Mouse (Mus musculus): ENCODE measurements at regions not wholly inside any gene's neighbourhood (a gene's known extent, or its start where the extent isn't known, plus 50 kb on each side); places are given as distances from the start of the nearest gene placed in this dataset.
A peak's percentile ranks its signal among the peaks of the same experiment; 100 is the strongest.

DNA sequence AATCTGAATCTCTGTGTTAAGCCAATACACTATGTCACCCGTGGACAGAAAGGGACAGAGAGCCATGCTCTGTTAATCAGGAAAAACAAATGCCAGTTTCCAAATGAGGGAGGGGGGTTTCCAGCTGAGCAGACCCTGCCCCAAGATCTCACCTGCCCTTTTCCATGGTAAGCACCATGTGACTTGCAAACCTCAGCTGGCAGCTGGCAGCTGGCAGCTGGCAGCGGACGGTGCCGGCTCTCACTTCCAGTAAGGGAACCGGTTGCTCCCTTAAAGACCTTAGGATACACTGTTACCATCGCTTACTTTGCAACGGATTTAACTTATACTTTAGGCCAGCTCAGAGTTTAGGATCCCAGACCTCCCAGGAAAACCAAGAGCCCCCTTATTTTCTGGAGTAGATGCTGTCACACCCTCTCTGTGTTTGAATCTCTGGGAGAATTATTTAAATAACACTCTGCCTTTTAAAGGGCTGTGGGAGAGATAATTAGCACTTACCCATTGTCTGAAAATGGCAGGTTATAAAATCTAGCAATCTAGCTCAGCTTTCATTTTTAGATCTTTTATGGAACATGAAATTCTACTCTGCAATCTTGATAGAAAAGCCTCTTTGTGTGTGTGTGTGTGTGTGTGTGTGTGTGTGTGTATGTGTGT is 131.7 kb downstream of the Drd1 start:
- no peak for ATAC-seq (replicated peaks; ENCODE audit: low FRiP score)
- Histone ChIP-seq H3K27ac (no peak overlapping the region), H3K9me3 (replicated peaks) (no peaks in the 10 kb centered on the region), H3K4me1 (peaks cover 14% of the 10 kb centered on the region), H3K4me2 (no peak overlapping the region), H3K4me3 (replicated peaks) (no peak overlapping the region), H3K27me3 (no peaks in the 10 kb centered on the region), H3K9ac (no peak overlapping the region), H3K36me3 (no peaks in the 10 kb centered on the region)
- 59% methylated on average over 7 of the region's 7 CpGs for WGBS

DNA sequence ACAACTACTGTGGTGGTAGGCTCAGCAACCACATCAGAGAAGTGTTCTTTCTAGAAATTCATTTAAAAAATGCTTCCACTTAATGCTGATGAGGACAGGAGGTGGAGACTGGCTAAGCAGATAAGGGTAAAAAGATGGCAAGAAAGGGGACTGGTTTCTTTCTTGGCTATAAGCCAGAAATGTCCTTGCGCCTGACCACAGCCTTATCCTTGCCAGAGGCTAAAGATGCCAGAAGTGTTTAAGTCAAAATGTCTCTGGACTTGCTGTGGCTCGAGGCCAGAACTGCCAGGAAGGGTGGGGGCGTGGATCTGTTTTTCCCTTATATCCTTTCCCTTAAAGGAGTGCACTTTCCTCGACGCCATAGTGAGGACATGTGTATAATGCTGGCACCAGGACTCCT is 133.7 kb downstream of the Drd1 start:
- Histone ChIP-seq H3K9me3 (replicated peaks) (no peaks in the 10 kb centered on the region), H3K36me3 (no peaks in the 10 kb centered on the region), H3K4me2 (no peak overlapping the region), H3K4me1 (peaks cover 11% of the 10 kb centered on the region), H3K9ac (no peak overlapping the region), H3K27ac (no peak overlapping the region), H3K27me3 (no peaks in the 10 kb centered on the region), H3K4me3 (replicated peaks) (no peak overlapping the region)
- ATAC-seq (replicated peaks; ENCODE audit: low FRiP score) = no peak
- 67% methylated on average over 5 of the region's 5 CpGs for WGBS

DNA sequence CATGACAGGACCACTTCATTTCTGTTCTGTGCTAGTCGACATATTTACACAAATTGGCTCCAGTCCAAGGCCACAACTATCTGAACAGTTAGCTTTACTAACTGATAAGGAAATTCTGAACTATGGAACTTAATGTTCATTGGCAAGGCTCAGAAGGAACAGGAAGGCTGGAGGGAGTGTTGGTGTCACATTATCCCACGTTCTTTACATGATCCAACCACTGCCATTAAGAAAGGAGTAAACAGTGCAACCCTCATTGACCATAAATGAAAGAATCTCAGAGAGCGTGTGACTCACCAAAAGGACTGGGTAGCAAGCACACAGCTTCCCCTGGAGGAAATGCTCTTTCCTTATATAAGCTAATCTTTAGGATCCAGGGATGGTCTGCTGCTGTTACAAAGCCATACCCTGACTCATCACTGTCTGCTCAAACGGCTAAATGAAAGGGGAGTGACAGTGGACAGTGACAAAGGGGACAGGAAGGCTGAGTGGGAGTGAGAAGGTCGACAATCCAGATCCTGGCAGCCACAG is 135.6 kb downstream of the Drd1 start:
- no peak for ATAC-seq (replicated peaks; ENCODE audit: low FRiP score)
- 21% methylated on average over 5 of the region's 5 CpGs for WGBS
- Histone ChIP-seq H3K4me2 (no peak overlapping the region), H3K27me3 (no peaks in the 10 kb centered on the region), H3K27ac (peak overlapping the region; percentile 61), H3K9ac (no peak overlapping the region), H3K4me1 (peaks cover 13% of the 10 kb centered on the region), H3K4me3 (replicated peaks) (no peak overlapping the region), H3K9me3 (replicated peaks) (no peaks in the 10 kb centered on the region), H3K36me3 (no peaks in the 10 kb centered on the region)

DNA sequence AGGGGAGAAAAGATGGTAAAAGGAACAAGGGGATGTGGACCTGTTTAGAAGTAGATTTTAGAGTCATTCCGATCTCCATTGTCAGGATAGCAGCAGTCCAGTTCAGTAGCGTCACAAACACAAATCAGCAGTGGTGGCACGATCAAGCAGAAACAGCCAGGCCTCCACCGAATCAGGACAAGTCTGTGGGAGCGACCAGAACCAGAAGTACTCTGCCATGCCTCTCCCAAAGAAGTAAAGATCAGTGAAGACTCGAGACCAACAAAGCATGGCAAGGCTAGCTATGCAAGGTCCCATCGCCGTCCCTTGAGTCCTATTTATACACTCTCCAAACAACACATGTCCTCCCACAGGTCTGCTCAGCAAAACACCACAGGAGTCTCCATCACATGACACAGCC is 140.0 kb downstream of the Drd1 start:
- Histone ChIP-seq H3K4me2 (no peak overlapping the region), H3K4me1 (peaks cover 13% of the 10 kb centered on the region), H3K9me3 (replicated peaks) (no peaks in the 10 kb centered on the region), H3K27ac (0 out of 2 replicates have a peak overlapping the region, but pooled peaks have one; percentile 37), H3K4me3 (replicated peaks) (no peak overlapping the region), H3K9ac (no peak overlapping the region), H3K27me3 (no peaks in the 10 kb centered on the region), H3K36me3 (no peaks in the 10 kb centered on the region)
- 73% methylated on average over 8 of the region's 8 CpGs for WGBS
- no peak for ATAC-seq (replicated peaks; ENCODE audit: low FRiP score)

DNA sequence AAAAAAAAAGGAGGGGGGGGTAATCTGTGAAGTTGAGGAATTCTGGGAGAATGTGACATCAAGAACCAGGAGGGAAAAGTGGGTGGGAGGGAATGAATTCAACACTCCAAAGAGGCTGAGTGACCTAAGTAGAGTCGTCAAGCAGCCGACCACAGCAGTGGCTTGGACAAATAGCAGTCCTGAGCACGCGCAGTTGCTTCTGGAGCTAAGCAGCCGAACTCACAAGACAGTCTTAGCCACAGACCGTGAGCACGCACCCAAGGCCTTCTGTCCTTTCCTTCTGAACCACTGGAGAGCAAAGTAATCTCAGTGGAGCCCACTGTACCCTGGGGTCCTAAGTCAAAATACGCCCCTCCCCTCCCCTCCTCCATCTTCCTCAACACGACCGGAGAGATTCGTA is 141.1 kb downstream of the Drd1 start:
- 53% methylated on average over 11 of the region's 11 CpGs for WGBS
- H3K27ac ChIP-seq = peak overlapping the region; percentile 75

DNA sequence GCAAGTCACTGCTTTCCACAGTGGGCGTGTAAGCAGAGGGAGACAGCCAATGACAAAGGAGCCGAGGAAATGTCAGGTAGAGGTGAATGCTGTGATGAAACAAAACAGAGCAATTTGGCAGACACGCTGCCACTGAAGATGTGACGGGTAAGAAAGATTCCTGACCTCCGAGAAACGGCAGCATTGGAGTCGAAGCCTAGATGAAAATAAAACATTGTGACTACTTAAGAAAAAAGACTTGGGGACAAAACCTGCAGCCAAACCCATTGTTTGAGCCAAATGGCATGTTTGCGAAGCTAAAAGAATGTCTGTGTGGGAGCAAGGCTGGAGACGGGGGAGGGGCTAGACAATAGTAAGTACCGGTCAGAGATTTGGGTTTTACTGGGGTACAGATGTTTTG is 142.0 kb downstream of the Drd1 start:
- H3K4me1 ChIP-seq = 0 out of 2 replicates have a peak, but pooled peaks cover 6% of the 10 kb centered on the region
- peak overlapping the region; percentile 75 for H3K27ac ChIP-seq
- H3K9ac ChIP-seq = no peak overlapping the region
- H3K36me3 ChIP-seq = no peaks in the 10 kb centered on the region
- no peak overlapping the region for H3K4me3 ChIP-seq (replicated peaks)
- H3K9me3 ChIP-seq (replicated peaks) = no peaks in the 10 kb centered on the region
- no peak for ATAC-seq (replicated peaks; ENCODE audit: low FRiP score)
- 66% methylated on average over 10 of the region's 10 CpGs for WGBS
- no peak overlapping the region for H3K4me2 ChIP-seq
- H3K27me3 ChIP-seq = no peaks in the 10 kb centered on the region

More for the DNA sequence above, 141.1 kb downstream of the Drd1 start:
- no peaks in the 10 kb centered on the region for H3K27me3 ChIP-seq
- H3K4me3 ChIP-seq (replicated peaks) = no peak overlapping the region
- ATAC-seq (replicated peaks; ENCODE audit: low FRiP score) = peak; percentile 49; the same call in 1 of the 2 replicates
- H3K36me3 ChIP-seq = no peaks in the 10 kb centered on the region
- 0 out of 2 replicates have a peak, but pooled peaks cover 6% of the 10 kb centered on the region for H3K4me1 ChIP-seq
- H3K4me2 ChIP-seq = no peak overlapping the region
- H3K9ac ChIP-seq = no peak overlapping the region
- no peaks in the 10 kb centered on the region for H3K9me3 ChIP-seq (replicated peaks)

DNA sequence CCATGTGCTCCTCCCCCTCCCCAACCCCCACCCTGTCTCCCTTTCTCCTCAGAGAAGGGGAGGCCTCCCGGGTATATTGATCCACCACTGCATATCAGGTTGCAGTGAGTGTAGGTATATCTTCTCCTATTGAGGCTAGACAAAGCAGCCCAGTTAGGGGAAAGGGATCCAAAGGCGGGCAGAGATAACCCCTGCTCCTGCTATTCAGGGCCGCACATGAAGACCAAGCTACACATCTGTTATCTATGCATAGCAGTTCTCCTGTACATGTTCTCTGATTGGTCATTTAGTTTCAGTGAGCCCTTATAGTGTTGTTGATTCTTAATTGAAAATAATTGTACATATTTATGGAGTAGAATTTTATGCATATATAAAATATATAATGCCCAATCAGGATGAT is 143.7 kb downstream of the Drd1 start:
- Histone ChIP-seq H3K9ac (no peak overlapping the region), H3K4me2 (no peak overlapping the region), H3K4me1 (0 out of 2 replicates have a peak, but pooled peaks cover 6% of the 10 kb centered on the region), H3K36me3 (no peaks in the 10 kb centered on the region), H3K27ac (no peak overlapping the region), H3K4me3 (replicated peaks) (no peak overlapping the region), H3K27me3 (no peaks in the 10 kb centered on the region), H3K9me3 (replicated peaks) (no peaks in the 10 kb centered on the region)
- no peak for ATAC-seq (replicated peaks; ENCODE audit: low FRiP score)
- WGBS = 66% methylated on average over 3 of the region's 3 CpGs

DNA sequence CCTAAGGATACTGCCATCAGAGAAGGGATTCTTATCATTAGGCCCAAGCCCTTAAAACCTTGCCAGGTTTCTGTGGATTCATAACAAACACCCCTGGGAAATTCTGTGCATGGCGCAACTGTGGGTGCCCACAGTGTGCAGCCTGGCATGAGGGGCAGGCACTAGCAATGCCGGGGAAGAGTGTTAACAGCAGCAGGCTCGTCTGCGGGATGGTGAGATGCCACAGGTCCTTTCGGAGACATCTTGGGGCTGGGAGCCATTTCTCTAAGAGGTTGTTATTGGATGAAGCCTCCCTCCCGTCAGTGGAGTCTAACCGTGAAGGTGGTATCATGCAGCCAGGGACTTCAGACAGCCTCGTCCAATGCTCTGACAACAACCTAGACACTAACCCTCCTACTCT is 144.2 kb downstream of the Drd1 start:
- H3K27me3 ChIP-seq = no peaks in the 10 kb centered on the region
- 0 out of 2 replicates have a peak, but pooled peaks cover 6% of the 10 kb centered on the region for H3K4me1 ChIP-seq
- ATAC-seq (replicated peaks; ENCODE audit: low FRiP score) = no peak
- no peak overlapping the region for H3K4me3 ChIP-seq (replicated peaks)
- no peak overlapping the region for H3K4me2 ChIP-seq
- 87% methylated on average over 8 of the region's 8 CpGs for WGBS
- no peaks in the 10 kb centered on the region for H3K9me3 ChIP-seq (replicated peaks)
- no peak overlapping the region for H3K9ac ChIP-seq
- H3K27ac ChIP-seq = no peak overlapping the region
- H3K36me3 ChIP-seq = no peaks in the 10 kb centered on the region

DNA sequence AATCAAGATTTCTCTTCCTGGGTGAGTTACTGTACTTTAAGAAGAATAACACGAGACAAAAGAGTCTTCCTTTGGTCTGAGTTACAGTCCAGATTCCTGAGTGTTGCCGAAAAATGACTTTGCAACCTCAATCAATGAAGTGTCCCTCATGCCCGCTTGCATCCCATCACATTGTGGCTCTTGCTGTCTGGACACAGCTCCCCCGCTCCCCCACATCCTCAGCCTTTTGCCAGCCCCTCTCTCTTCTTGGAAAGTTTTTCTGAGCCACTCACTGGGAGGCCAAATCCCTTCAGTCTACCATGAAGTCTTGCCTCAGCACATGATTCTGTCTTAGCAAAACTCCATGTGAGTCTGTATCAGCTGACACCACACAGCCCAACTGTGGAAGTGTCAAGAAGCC is 145.3 kb downstream of the Drd1 start:
- Histone ChIP-seq H3K4me3 (replicated peaks) (no peak overlapping the region), H3K9me3 (replicated peaks) (no peaks in the 10 kb centered on the region), H3K27me3 (no peaks in the 10 kb centered on the region), H3K4me2 (no peak overlapping the region), H3K27ac (no peak overlapping the region), H3K9ac (no peak overlapping the region), H3K36me3 (no peaks in the 10 kb centered on the region), H3K4me1 (0 out of 2 replicates have a peak, but pooled peaks cover 4% of the 10 kb centered on the region)
- ATAC-seq (replicated peaks; ENCODE audit: low FRiP score) = no peak
- WGBS = 86% methylated on average over 4 of the region's 4 CpGs

DNA sequence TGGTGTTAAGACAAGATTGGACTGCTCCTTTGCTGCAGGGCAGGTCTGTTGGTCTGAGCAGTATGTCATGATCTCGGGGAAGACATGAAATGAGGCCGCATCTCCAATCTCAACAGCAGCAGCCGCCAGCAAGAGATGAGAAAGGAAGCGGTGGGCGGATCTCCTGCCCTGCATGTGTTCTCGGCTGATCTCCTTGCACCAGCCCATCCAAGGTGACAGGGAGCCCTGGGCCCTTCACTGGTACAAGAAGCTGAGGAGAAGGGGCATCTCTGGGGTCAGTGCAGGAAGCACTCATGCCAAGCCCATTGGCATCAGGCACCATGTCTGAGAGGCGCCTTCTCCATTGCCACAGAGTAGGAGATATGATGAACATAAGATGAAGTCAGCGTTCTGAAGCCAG is 151.0 kb downstream of the Drd1 start:
- Histone ChIP-seq H3K4me2 (no peak overlapping the region), H3K4me1 (no peaks in the 10 kb centered on the region), H3K9me3 (replicated peaks) (no peaks in the 10 kb centered on the region), H3K27me3 (no peaks in the 10 kb centered on the region), H3K27ac (no peak overlapping the region), H3K36me3 (no peaks in the 10 kb centered on the region), H3K9ac (no peak overlapping the region), H3K4me3 (replicated peaks) (no peak overlapping the region)
- WGBS = 85% methylated on average over 8 of the region's 8 CpGs
- no peak for ATAC-seq (replicated peaks; ENCODE audit: low FRiP score)

DNA sequence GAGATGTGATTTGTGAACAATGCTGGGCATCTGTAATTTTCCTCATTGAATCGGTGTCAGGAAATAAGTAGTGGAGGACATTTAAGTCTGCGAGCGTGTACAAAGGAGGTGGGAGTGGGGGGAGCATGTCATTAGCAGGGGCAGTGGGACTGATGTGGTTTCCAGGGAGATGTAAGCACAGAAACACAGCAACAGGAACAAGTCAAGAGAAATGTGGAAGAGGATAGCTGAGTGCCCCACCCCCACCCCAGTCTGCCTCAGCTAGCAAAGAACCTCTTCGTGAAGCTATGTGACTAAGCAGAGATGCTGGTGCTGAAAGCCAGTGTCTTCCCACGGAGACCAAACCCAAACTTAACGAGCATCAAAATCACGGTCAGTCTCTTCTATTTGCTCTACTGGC is 151.9 kb downstream of the Drd1 start:
- Histone ChIP-seq H3K4me3 (replicated peaks) (no peak overlapping the region), H3K27me3 (no peaks in the 10 kb centered on the region), H3K9me3 (replicated peaks) (no peaks in the 10 kb centered on the region), H3K4me1 (0 out of 2 replicates have a peak, but pooled peaks cover 3% of the 10 kb centered on the region), H3K4me2 (no peak overlapping the region), H3K27ac (no peak overlapping the region), H3K9ac (no peak overlapping the region), H3K36me3 (no peaks in the 10 kb centered on the region)
- 67% methylated on average over 7 of the region's 7 CpGs for WGBS
- ATAC-seq (replicated peaks; ENCODE audit: low FRiP score) = no peak

DNA sequence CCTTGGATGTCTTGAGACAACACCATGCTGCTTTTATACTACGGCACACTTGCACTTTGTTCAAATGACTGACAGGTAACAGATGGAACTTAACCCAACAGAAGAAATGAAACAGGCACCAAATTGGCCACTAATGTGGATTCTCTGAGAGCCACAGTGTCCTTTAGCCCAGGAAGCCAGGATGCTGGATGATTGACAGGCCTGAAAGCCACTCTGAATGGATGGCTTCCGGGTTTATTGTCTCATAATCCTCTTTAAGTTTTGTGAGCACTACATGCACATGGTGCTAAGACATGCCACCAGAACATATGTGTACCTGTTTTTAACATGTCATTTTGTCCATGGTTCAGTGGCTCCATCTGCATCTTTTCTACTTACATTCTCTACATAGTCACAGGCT is 152.7 kb downstream of the Drd1 start:
- no peaks in the 10 kb centered on the region for H3K9me3 ChIP-seq (replicated peaks)
- H3K9ac ChIP-seq = no peak overlapping the region
- H3K27ac ChIP-seq = no peak overlapping the region
- no peaks in the 10 kb centered on the region for H3K27me3 ChIP-seq
- ATAC-seq (replicated peaks; ENCODE audit: low FRiP score) = no peak
- no peak overlapping the region for H3K4me3 ChIP-seq (replicated peaks)
- H3K36me3 ChIP-seq = no peaks in the 10 kb centered on the region
- 0 out of 2 replicates have a peak, but pooled peaks cover 5% of the 10 kb centered on the region for H3K4me1 ChIP-seq
- 91% methylated on average over 2 of the region's 2 CpGs for WGBS
- H3K4me2 ChIP-seq = no peak overlapping the region

Data from kidney, embryonic 15.5 days (tissue).